Mouse (Mus musculus): ENCODE measurements around the gene B3gnt9. TPM values are rescaled to one million over a fixed set of nuclear protein-coding genes. Genes with fewer than 3 reads are reported as not detected.

The B3gnt9 gene
- total and polyA plus RNA-seq, 3 experiments = 3.5 to 7.1 (median 5.2) TPM

DNA sequence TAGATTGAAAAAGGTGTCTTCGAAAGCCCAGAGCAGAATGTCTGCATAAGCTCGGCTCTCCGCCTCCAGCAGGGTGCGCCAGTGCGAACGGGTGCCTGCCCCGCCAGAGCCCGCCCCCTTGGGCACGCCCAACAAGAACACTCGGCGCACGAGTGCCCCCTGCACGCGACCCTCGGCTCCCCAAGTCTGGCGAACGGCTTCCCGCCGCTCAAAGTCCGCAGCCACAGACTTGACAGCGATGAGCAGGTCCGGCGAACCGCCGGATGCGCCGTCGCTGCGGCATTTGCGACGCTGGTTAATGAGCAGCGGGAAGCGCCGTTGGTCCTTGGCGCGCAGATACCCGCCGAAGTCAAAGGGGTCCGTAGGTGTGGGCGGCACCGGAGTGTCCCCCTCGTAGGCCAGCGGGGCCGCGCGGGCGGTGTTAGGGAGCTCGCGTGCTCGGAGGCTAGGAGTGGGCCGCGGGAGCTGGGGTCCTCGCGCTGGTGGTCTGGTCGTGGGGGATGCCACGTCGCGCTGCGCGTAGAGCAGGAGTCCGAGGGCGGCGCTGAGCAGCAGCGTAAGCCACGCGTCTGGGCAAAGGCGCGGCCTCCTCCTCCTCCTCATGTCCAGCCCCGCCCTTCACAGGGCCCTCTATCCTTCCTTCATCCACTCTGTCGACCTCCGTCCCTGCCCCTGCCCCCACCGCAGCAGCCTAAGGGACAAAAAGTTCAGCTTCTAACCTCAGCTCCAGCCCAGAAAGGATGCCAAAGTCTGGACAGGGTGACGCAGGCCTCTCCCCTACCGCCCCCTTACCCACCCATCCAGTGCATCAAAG lies 594 bp downstream of the B3gnt9 start:
- intact Hi-C loops (cut with DNase I) = loop anchor here (2.0 kb wide), 2 partner anchors 30 to 36 kb away; partner anchors contain the start of gene D230025D16Rik
- no peak; the same call in none of the 2 replicates for TF ChIP-seq POLR2A (IDR thresholded peaks at IDR 0.05; ENCODE audit: insufficient read depth, low read depth, low read length)
- TF ChIP-seq EP300 (IDR thresholded peaks at IDR 0.05; ENCODE audit: insufficient read depth, low read depth, low read length) = peak; percentile 64; the same call in 1 of the 2 replicates
- TF ChIP-seq CTCF (IDR thresholded peaks at IDR 0.05) = peak; percentile 94
- under 1% methylated on average over 74 of the region's 74 CpGs for WGBS

DNA sequence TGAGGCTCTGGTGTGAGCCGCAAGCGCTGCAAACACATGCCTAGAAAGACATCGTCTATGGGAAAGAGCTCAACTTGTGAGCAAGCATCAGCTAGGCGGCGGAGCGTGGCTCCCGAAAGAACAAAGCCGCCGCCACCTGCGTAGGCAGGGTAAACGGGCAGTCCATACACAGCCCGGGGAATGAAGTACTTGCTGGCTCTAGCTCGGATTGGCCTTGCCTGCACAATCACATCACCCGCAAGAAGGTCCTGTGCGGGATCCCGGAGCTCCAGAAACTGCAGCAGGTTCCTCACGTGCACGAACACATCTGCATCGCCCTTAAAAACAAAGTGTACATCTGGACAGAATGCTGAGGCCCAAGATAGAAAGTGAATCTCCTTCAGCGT lies 1.2 kb downstream of the B3gnt9 start:
- H3K4me3 ChIP-seq = peak overlapping the region; percentile 76
- TF ChIP-seq EP300 (IDR thresholded peaks at IDR 0.05; ENCODE audit: insufficient read depth, low read depth, low read length) (no peak), POLR2A (IDR thresholded peaks at IDR 0.05; ENCODE audit: insufficient read depth, low read depth, low read length) (no peak), CTCF (IDR thresholded peaks at IDR 0.05) (no peak)
- H3K4me1 ChIP-seq (ENCODE audit: control insufficient read depth, insufficient read depth, low read length) = no peaks in the 10 kb centered on the region
- H3K79me2 ChIP-seq (replicated peaks; ENCODE audit: control insufficient read depth, insufficient read depth, low read length) = no peaks in the 10 kb centered on the region
- H3K27me3 ChIP-seq (ENCODE audit: control insufficient read depth, insufficient read depth, low read length) = no peaks in the 10 kb centered on the region
- H3K27ac ChIP-seq = no peak overlapping the region
- no peak for DNase-seq
- H3K9ac ChIP-seq (ENCODE audit: low read depth, low read length) = no peak overlapping the region
- no peaks in the 10 kb centered on the region for H3K36me3 ChIP-seq (ENCODE audit: control insufficient read depth, insufficient read depth, low read length)
- 52% methylated on average over 20 of the region's 20 CpGs for WGBS
- intact Hi-C loops (cut with DNase I) = loop anchor here (2.0 kb wide), 2 partner anchors 29 to 37 kb away; partner anchors contain the start of gene D230025D16Rik

More for the DNA sequence above, 594 bp downstream of the B3gnt9 start:
- Histone ChIP-seq H3K9ac (ENCODE audit: low read depth, low read length) (peak overlapping the region; percentile 37), H3K4me3 (peak overlapping the region; percentile 76), H3K79me2 (replicated peaks; ENCODE audit: control insufficient read depth, insufficient read depth, low read length) (no peaks in the 10 kb centered on the region), H3K4me1 (ENCODE audit: control insufficient read depth, insufficient read depth, low read length) (no peaks in the 10 kb centered on the region; the same call in 1 of the 2 replicates), H3K27ac (peak overlapping the region; percentile 78), H3K36me3 (ENCODE audit: control insufficient read depth, insufficient read depth, low read length) (no peaks in the 10 kb centered on the region), H3K27me3 (ENCODE audit: control insufficient read depth, insufficient read depth, low read length) (no peaks in the 10 kb centered on the region)
- peak; percentile 90 to 94 for DNase-seq

DNA sequence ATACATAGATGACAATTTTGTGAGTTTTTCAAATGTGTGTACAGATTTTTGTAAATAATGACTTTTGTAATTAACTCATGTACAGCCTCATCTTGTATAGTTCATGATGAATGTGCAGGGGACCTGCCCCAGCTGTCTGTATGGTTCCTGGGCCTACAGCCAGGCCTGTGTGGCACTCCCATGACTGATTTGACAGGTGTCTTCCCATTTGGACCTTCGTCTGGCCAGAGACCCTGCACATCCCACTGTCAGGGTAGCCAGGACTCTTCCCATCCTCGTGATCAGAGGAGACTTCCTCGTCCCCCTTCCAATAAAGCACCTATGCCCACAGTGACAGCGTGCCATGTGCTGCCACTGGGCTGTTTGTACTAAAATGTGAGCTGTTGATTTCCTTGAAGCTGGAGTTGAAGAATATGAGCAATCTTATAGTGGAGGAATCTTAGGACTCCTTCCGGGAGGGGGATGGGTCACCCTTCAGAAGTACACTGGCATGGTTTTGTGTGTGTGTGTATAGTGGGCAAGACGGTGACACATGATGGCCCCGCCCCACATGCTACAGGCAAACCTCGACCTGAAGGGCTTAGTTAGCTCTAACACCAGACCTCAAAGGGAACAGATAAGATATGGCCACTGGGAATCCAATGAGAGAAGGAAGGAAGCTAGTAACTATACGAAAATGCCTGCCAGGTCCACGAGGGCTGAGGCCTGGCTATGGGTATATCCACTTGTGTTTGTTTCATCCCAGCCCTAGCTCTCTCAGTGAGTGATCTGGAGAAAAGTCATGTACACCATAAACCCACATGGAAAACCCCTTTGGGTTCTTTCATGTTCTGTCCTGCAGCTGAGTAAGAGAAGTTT lies 2.0 kb downstream of the B3gnt9 start:
- H3K27me3 ChIP-seq (ENCODE audit: control insufficient read depth, insufficient read depth, low read length) = no peaks in the 10 kb centered on the region
- TF ChIP-seq POLR2A (IDR thresholded peaks at IDR 0.05; ENCODE audit: insufficient read depth, low read depth, low read length) (no peak), CTCF (IDR thresholded peaks at IDR 0.05) (no peak), EP300 (IDR thresholded peaks at IDR 0.05; ENCODE audit: insufficient read depth, low read depth, low read length) (no peak)
- H3K4me3 ChIP-seq = no peak overlapping the region
- H3K79me2 ChIP-seq (replicated peaks; ENCODE audit: control insufficient read depth, insufficient read depth, low read length) = no peaks in the 10 kb centered on the region
- DNase-seq = no peak
- no peaks in the 10 kb centered on the region for H3K36me3 ChIP-seq (ENCODE audit: control insufficient read depth, insufficient read depth, low read length)
- no peaks in the 10 kb centered on the region for H3K4me1 ChIP-seq (ENCODE audit: control insufficient read depth, insufficient read depth, low read length)
- no peak overlapping the region for H3K27ac ChIP-seq
- intact Hi-C loops (cut with DNase I) = no loop called here
- H3K9ac ChIP-seq (ENCODE audit: low read depth, low read length) = no peak overlapping the region
- WGBS = 76% methylated on average over 10 of the region's 10 CpGs

DNA sequence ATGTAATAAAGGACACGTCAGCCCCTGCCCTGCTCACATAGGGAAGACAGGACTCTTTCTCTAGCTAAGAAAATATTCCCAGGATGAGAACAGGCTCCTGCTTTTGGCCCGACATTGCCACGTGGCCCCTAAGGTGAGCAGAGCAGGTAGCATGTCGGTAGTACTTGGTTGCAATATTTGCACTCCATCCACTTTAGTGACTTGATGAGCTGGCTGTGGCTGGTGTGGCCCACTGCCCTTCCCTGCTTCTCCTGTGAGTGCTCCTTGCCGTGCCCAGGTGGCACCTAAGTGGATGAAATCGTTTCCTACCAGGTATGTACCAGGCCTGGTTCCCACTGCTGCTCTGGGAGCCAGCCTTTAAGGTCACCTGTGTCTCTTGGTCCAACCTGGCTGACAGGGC lies 3.0 kb downstream of the B3gnt9 start:
- no peaks in the 10 kb centered on the region for H3K27me3 ChIP-seq (ENCODE audit: control insufficient read depth, insufficient read depth, low read length)
- no peaks in the 10 kb centered on the region for H3K36me3 ChIP-seq (ENCODE audit: control insufficient read depth, insufficient read depth, low read length)
- WGBS = 89% methylated on average over 6 of the region's 6 CpGs
- no peak overlapping the region for H3K9ac ChIP-seq (ENCODE audit: low read depth, low read length)
- H3K4me3 ChIP-seq = no peak overlapping the region
- no peak overlapping the region for H3K27ac ChIP-seq
- no peaks in the 10 kb centered on the region for H3K79me2 ChIP-seq (replicated peaks; ENCODE audit: control insufficient read depth, insufficient read depth, low read length)
- no peak for DNase-seq
- TF ChIP-seq EP300 (IDR thresholded peaks at IDR 0.05; ENCODE audit: insufficient read depth, low read depth, low read length) (no peak), CTCF (IDR thresholded peaks at IDR 0.05) (no peak), POLR2A (IDR thresholded peaks at IDR 0.05; ENCODE audit: insufficient read depth, low read depth, low read length) (no peak)
- intact Hi-C loops (cut with DNase I) = no loop called here
- no peaks in the 10 kb centered on the region for H3K4me1 ChIP-seq (ENCODE audit: control insufficient read depth, insufficient read depth, low read length)

DNA sequence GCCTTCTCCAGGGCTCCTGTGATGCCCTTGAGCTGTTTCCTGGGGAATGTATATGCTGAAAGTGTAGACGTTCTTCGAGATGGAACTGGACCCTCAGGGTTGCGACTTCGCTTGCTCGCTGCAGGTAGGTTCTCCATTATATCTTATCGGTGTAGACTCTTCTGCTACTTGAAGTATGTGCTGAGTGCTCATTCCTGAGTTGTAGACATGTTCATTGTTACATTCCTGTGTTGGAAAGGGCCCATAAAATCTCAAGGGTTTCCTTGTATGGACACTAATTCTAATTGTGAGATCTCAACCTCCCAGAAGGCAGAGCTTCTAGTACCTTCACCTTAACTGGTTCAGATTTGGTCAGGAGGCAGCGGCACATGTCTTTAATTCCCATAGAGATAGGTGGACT lies 13.9 kb downstream of the B3gnt9 start:
- Histone ChIP-seq H3K27me3 (ENCODE audit: control insufficient read depth, insufficient read depth, low read length) (no peaks in the 10 kb centered on the region), H3K36me3 (ENCODE audit: control insufficient read depth, insufficient read depth, low read length) (0 out of 2 replicates have a peak, but pooled peaks cover under 1% of the 10 kb centered on the region), H3K9ac (ENCODE audit: low read depth, low read length) (no peak overlapping the region), H3K27ac (no peak overlapping the region), H3K4me1 (ENCODE audit: control insufficient read depth, insufficient read depth, low read length) (no peaks in the 10 kb centered on the region), H3K4me3 (no peak overlapping the region), H3K79me2 (replicated peaks; ENCODE audit: control insufficient read depth, insufficient read depth, low read length) (no peaks in the 10 kb centered on the region)
- TF ChIP-seq EP300 (IDR thresholded peaks at IDR 0.05; ENCODE audit: insufficient read depth, low read depth, low read length) = no peak
- TF ChIP-seq CTCF (IDR thresholded peaks at IDR 0.05) = no peak
- no peak for TF ChIP-seq POLR2A (IDR thresholded peaks at IDR 0.05; ENCODE audit: insufficient read depth, low read depth, low read length)
- DNase-seq = no peak
- intact Hi-C loops (cut with DNase I) = no loop called here
- 93% methylated on average over 7 of the region's 7 CpGs for WGBS

Measured in heart, adult 2 months (tissue).